Mouse (Mus musculus) testis, adult 2 months (tissue): ENCODE data around the gene Zfyve1.

Experiments used
- CTCF ChIP-seq: fragments of 200-500 bp; IDR thresholded peaks from 2 replicates; pipeline ENCODE4 v1.5.1; 2012; ENCODE audit warnings: low read depth, mild to moderate bottlenecking, inconsistent platforms, low read length, moderate library complexity; ENCODE audit not compliant: control insufficient read depth, insufficient read depth, insufficient replicate concordance
- POLR2A ChIP-seq: fragments of 200-500 bp; IDR thresholded peaks from 2 replicates; pipeline ENCODE4 v1.6.1; 2012; ENCODE audit warnings: low read depth, mild to moderate bottlenecking, inconsistent platforms, low read length, moderate library complexity; ENCODE audit not compliant: control insufficient read depth

- TF ChIP-seq CTCF, result no peak
- TF ChIP-seq POLR2A, result no peak
Measured at GRCm38 (mm10) chr12:83580283-83580682, 16.7 kb downstream of the Zfyve1 start.
